Mouse (Mus musculus) bone marrow, adult 2 months (tissue): ENCODE data around the gene Ss18l1.

Experiments
- CTCF ChIP-seq: fragments of 200-500 bp; IDR thresholded peaks from 2 replicates; pipeline ENCODE4 v1.5.1; 2011; ENCODE audit warnings: low read length, control low read depth; ENCODE audit not compliant: control insufficient read depth, insufficient read depth
- POLR2A ChIP-seq: fragments of 200-500 bp; IDR thresholded peaks from 2 replicates; pipeline ENCODE4 v1.6.1; 2011; ENCODE audit warnings: low read depth, mild to moderate bottlenecking, control low read depth, low read length, borderline replicate concordance; ENCODE audit not compliant: control insufficient read depth

DNA sequence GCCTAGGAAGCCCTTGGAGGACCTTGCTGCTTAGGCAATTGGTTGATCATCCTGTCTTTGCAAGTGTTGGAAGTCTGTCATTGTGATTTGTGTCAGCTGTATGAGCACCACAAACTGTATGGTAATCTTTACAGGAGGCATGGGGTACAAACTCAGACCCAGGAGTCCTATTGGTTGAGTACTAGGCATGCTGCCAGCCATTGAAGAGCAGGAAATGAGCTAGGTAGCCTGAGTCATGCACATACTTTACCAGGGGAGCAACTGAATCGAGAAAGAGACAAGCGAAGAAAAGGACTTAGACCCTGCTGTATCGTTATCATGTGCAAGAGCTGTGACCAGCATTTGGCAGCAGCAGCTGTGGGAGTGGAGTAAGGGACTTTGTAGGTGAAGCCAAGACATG is 9.4 kb upstream of the Ss18l1 start:
- TF ChIP-seq CTCF (no peak), POLR2A (no peak)
